Mouse (Mus musculus): ENCODE results near the gene Cers6.

The Cers6 gene

GRCm38 (mm10) chr2:68879071-68879651 is 17.9 kb downstream of the Cers6 start:
- DNase-seq (ENCODE audit: low read depth, low spot score): no peak

GRCm38 (mm10) chr2:68884573-68884972 is 23.3 kb downstream of the Cers6 start:
- no peak for DNase-seq (ENCODE audit: low read depth, low spot score)

GRCm38 (mm10) chr2:68885206-68885605 is 24.0 kb downstream of the Cers6 start:
- DNase-seq (ENCODE audit: low read depth, low spot score): no peak

GRCm38 (mm10) chr2:68885766-68886496 is 24.7 kb downstream of the Cers6 start:
- DNase-seq (ENCODE audit: low read depth, low spot score): peak; percentile 24

GRCm38 (mm10) chr2:68886661-68887060 is 25.4 kb downstream of the Cers6 start:
- no peak for DNase-seq (ENCODE audit: low read depth, low spot score)

- no peak for DNase-seq (ENCODE audit: low read depth, low spot score)
These were observed 27.0 kb downstream of the Cers6 start for GRCm38 (mm10) chr2:68888094-68888705.

GRCm38 (mm10) chr2:68889661-68890170 is 28.5 kb downstream of the Cers6 start:
- DNase-seq (ENCODE audit: low read depth, low spot score): no peak

- DNase-seq (ENCODE audit: low read depth, low spot score): no peak
These were observed 31.2 kb downstream of the Cers6 start for GRCm38 (mm10) chr2:68892476-68892875.

GRCm38 (mm10) chr2:68895044-68895764 is 34.0 kb downstream of the Cers6 start:
- no peak for DNase-seq (ENCODE audit: low read depth, low spot score)

- DNase-seq (ENCODE audit: low read depth, low spot score): no peak
These were observed 35.0 kb downstream of the Cers6 start for GRCm38 (mm10) chr2:68896196-68896595.

GRCm38 (mm10) chr2:68899770-68900521 is 38.7 kb downstream of the Cers6 start:
- DNase-seq (ENCODE audit: low read depth, low spot score): no peak

- no peak for DNase-seq (ENCODE audit: low read depth, low spot score)
These were observed 39.6 kb downstream of the Cers6 start for GRCm38 (mm10) chr2:68900640-68901378.

- DNase-seq (ENCODE audit: low read depth, low spot score): no peak
These were observed 40.5 kb downstream of the Cers6 start for GRCm38 (mm10) chr2:68901708-68902107.

GRCm38 (mm10) chr2:68902546-68902945 is 41.3 kb downstream of the Cers6 start:
- DNase-seq (ENCODE audit: low read depth, low spot score): no peak

GRCm38 (mm10) chr2:68906921-68907320 is 45.7 kb downstream of the Cers6 start:
- DNase-seq (ENCODE audit: low read depth, low spot score): no peak

GRCm38 (mm10) chr2:68907721-68908463 is 46.7 kb downstream of the Cers6 start:
- no peak for DNase-seq (ENCODE audit: low read depth, low spot score)

- no peak for DNase-seq (ENCODE audit: low read depth, low spot score)
These were observed 49.5 kb downstream of the Cers6 start for GRCm38 (mm10) chr2:68910727-68911126.

GRCm38 (mm10) chr2:68911587-68912483 is 50.6 kb downstream of the Cers6 start:
- DNase-seq (ENCODE audit: low read depth, low spot score): no peak

- DNase-seq (ENCODE audit: low read depth, low spot score): no peak
These were observed 54.5 kb downstream of the Cers6 start for GRCm38 (mm10) chr2:68915742-68916141.

Measured in forelimb bud, embryonic 11.5 days (tissue).